Mouse (Mus musculus): Measurements from ENCODE around the gene Pick1.
"Not testable (repeated sequence)": the region's sequence is repeated elsewhere in the genome, so short reads cannot be mapped to it uniquely, and the experiment has no call there.

GRCm38 (mm10) chr15:79225780-79226179 lies 3.2 kb upstream of the Pick1 start:
- not testable (repeated sequence) for TF ChIP-seq CTCF, EP300 (IDR thresholded peaks at IDR 0.05; ENCODE audit: low read depth)

Data from heart, postnatal 0 days (tissue).